Mouse (Mus musculus) neural tube, postnatal 0 days (tissue): Measurements from ENCODE around the gene Dusp16. TPM values are rescaled to one million over a fixed set of nuclear protein-coding genes. Genes with fewer than 3 reads are reported as not detected.

Experiments
- polyA plus RNA-seq: library from polyadenylated mRNA; unstranded; fragments of >200 nt; fragmentation: Nextera tagmentation; extraction: Ambion mirVana; gene quantifications from 2 replicates; pipeline ENCODE4 v1.2.1, GENCODE M21; 2015

Dusp16 gene
- polyA plus RNA-seq, result 3.4 and 3.7 TPM in 2 replicates

DNA sequence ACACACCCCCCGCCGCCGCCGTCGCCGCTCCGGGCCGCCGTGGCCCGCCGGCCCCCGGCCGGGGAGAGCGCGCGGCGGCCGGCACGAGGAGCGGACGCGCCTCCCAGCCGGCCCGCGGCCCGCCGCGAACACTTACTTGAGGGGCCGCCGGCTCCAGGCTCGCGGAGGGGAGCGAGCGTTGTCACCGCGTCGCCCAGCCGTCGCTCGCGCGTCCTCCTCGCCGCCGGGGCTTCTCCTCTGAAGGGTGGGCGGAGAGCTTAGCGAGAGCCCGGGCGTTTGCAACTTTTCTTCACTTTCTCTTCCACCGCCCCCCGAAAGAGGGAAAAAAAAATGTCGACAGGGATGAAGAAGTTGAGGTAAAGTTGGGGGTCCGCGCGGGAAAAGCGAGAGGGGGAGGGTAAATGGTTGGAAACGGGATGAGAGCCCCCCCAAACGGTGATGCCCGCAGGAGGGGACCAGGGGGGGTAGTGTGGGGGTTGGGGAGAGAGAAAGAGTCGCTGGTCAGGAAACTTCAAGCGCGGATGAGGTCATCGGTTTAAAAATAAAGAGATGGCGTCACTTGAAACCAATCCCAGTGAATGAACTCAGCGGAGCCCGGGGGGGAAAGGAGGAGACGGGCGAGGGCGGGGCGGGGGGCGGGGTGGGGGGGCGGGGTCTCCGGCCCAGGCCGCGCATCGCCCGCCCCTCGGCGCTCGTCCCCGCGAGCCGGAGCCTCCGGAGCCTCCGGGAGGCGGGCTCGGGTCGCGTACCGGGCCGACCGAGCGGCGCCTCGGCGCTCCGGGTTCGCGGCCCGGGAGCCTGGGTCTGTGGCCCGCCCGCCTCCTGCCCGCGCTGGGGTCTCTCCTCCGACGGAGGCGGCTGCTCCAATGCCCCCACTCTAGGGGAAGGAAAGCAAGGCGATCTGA is at the start of gene Dusp16:
TSS of gene Dusp16 (minus strand) at position 485 of the 905 bp plus-strand sequence.

DNA sequence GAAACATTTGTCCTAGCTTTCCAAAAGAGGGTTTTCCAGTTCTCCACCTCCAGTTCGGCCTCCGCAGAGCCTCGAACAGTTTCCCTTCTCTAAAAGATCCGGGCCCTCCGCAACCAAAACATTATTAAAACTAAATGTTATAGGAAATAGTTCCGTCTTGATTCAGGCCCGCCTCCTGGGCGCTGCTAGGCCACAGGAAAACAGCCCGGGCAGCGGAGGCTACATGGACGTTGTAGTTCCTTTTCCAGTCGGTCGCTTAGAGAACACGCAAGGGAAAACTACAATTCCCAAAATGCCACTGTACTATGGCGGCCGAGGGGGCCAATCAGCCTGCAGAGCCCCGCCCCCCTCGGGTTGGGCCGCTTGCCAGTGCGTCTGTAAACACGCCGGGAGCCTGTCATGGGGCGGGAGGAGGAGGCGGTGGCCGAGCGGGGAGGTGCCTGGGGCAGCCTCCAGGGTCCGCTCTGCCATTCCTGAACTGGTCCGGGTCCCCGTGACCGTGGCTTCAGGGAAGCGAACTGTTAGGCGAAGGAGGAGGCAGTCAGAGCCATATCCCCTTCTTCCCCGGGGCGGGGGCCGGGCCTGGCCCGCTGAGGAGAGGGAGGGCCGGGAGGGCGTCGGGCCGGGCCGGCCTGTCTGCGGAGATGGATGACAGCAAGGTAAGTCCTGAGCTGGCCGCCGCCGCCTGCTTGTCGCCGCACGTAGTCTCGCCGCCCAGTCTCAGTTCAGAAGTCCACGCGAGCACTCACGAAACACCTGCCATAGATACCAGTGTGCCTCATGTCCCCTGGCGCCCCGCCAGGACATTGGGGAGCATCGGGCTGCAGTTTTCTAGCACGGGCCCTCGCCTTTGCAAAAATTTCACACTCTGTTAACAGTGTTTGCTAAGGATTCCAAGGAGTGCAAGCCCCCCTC is 37.6 kb upstream of the Dusp16 start, which contains the start of gene Crebl2:
TSS of gene Crebl2 (plus strand) at position 369 of the 915 bp plus-strand sequence.

Other genes with a start within 250 kb of the Dusp16 start
- gene Lrp6, start 225.7 kb downstream of the Dusp16 start, polyA plus RNA-seq, result 10.6 and 12.7 TPM in 2 replicates
- gene Mansc1, start 160.1 kb downstream of the Dusp16 start, polyA plus RNA-seq, result 1.8 and 2.0 TPM in 2 replicates
- gene Borcs5, start 153.1 kb downstream of the Dusp16 start, polyA plus RNA-seq, result 38.2 and 42.7 TPM in 2 replicates
- 5.0 and 5.1 TPM in 2 replicates for gene Crebl2, start 37.5 kb upstream of the Dusp16 start, polyA plus RNA-seq
- 34.1 and 34.6 TPM in 2 replicates for gene Gpr19, start 106.0 kb upstream of the Dusp16 start, polyA plus RNA-seq
- 17.2 and 18.0 TPM in 2 replicates for gene Cdkn1b, start 127.8 kb upstream of the Dusp16 start, polyA plus RNA-seq
- 3.2 and 3.7 TPM in 2 replicates for gene Apold1, start 189.1 kb upstream of the Dusp16 start, polyA plus RNA-seq
- 58.0 and 59.4 TPM in 2 replicates for gene Ddx47, start 219.0 kb upstream of the Dusp16 start, polyA plus RNA-seq